In the genomic region with DNA sequence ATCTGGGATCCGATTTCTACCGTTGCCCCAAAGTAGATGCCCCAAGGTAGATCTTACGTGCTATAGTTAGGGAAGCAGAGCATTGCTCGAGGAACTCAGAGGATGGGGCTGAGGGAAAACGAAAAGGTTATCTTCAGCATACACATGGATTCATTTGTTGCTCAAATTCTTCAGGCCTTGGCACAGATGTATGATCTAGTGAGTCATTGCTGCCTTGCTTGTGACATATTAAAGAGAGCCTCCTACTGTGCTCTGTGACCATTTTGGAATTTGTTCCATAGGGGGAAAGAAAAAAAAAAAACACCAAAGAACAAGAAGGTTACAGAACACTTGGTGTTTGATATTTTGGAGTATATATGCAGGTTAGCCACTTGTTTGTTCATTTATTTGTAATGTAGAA, we compare ENCODE assay signal across 27 mouse cellular contexts. TPM values are rescaled to one million over a fixed set of nuclear protein-coding genes. Genes with fewer than 3 reads are reported as not detected.
"Had no signal": no experiment of that assay in that cellular context is flagged by ENCODE, and none has a peak within 500 bp of the region (broad histone marks: within the 10 kb centered on the region; RNA-seq: fewer than 3 reads in every experiment).

No protein-coding gene starts in this region.

- DNase-seq: lung, adult 18-20 months; lung, embryonic 14.5 days; lung, postnatal 14 days; lung, postnatal 36 days; retina, postnatal 1 day; right cerebral cortex, adult 18-20 months; right cerebral cortex, postnatal 25 days; right cerebral cortex, postnatal 4 days; spleen, adult 18-20 months; thymus, adult 18-20 months; thymus, postnatal 14 days; thymus, postnatal 36 days had no signal

- H3K9me3 ChIP-seq: megakaryocyte, embryonic 14.5 days; midbrain, embryonic 13.5 days; midbrain, embryonic 15.5 days; neural tube, embryonic 13.5 days; neural tube, embryonic 15.5 days had no signal

- H3K27me3 ChIP-seq: midbrain, embryonic 13.5 days; midbrain, embryonic 15.5 days; neural tube, embryonic 15.5 days had no signal

- H3K27ac ChIP-seq: macrophage; midbrain, embryonic 13.5 days; midbrain, embryonic 15.5 days; neural tube, embryonic 13.5 days; neural tube, embryonic 15.5 days had no signal

- H3K4me3 ChIP-seq: megakaryocyte, embryonic 14.5 days; midbrain, embryonic 13.5 days; midbrain, embryonic 15.5 days; myocyte; neural tube, embryonic 13.5 days; neural tube, embryonic 15.5 days had no signal

- H3K4me2 ChIP-seq: lung, embryonic 14.5 days; midbrain, embryonic 11.5 days; midbrain, embryonic 13.5 days; midbrain, embryonic 15.5 days; neural tube, embryonic 13.5 days; neural tube, embryonic 15.5 days had no signal

- ATAC-seq: midbrain, embryonic 13.5 days; midbrain, embryonic 15.5 days had no signal

- H3K36me3 ChIP-seq: midbrain, embryonic 13.5 days; midbrain, embryonic 15.5 days; neural tube, embryonic 13.5 days; neural tube, embryonic 15.5 days had no signal

- H3K9ac ChIP-seq: lung, embryonic 14.5 days; midbrain, embryonic 13.5 days; midbrain, embryonic 15.5 days; neural tube, embryonic 13.5 days; neural tube, embryonic 15.5 days had no signal

RNA-seq across cellular contexts. Expression of gene Tmem207, which starts 59.2 kb away (rescaled TPM):
- total RNA-seq: megakaryocyte progenitor cell, adult 5-6 weeks had no signal
- polyA plus RNA-seq: lung, embryonic 14.5 days; lung, embryonic 16.5 days; macrophage; myocyte; neural tube, embryonic 11.5 days; small intestine, adult 2 months; stomach, embryonic 14.5 days; stomach, embryonic 16.5 days; thymus, postnatal 0 days had no signal
